13 mouse cellular contexts compared by ENCODE assay signal in the genomic region with DNA sequence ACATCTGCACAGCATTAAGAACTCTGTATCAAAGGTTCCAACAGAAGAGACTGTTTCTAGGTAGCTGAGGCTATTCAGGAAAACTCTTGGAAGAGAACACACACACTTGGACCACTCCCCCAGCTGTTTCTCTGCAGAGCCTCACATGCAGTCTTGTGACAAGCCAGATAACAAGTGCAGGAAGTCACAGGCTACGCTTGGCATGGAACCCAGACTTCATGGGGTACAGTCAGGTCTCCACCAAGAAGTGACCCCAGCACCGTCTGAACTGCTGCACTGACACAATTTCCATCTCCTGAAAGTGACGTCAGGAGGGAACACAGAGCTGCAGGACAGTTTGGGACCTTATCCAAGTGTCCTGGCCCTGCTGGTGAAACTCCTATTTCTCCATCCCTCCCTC. TPM values are rescaled to one million over a fixed set of nuclear protein-coding genes. Genes with fewer than 3 reads are reported as not detected.
DNase-seq lines count a peak whose midpoint lies in the region; ATAC-seq and TF ChIP-seq lines count a peak whose summit lies in the region.
"Had no signal": no experiment of that assay in that cellular context is flagged by ENCODE, and none has a peak within 500 bp of the region (broad histone marks: within the 10 kb centered on the region; RNA-seq: fewer than 3 reads in every experiment).

No protein-coding gene starts in this region.

- no peak overlapping the region for H3K9ac ChIP-seq in lung, embryonic 14.5 days
- H3K9ac ChIP-seq in heart, embryonic 13.5 days: no peak overlapping the region
- H3K9ac ChIP-seq in intestine, embryonic 16.5 days (ENCODE audit: low read depth, low read length): no peak overlapping the region
- H3K9ac ChIP-seq: limb, embryonic 13.5 days had no signal

- H3K4me2 ChIP-seq in lung, embryonic 14.5 days: no peak overlapping the region
- no peak overlapping the region for H3K4me2 ChIP-seq in heart, embryonic 13.5 days
- no peak overlapping the region for H3K4me2 ChIP-seq in intestine, embryonic 16.5 days (ENCODE audit: low read depth, low read length)
- H3K4me2 ChIP-seq: limb, embryonic 13.5 days had no signal

- ATAC-seq in lung, embryonic 14.5 days (ENCODE audit: insufficient read depth): no peak
- ATAC-seq in heart, embryonic 13.5 days (ENCODE audit: extremely low read depth, insufficient number of reproducible peaks, low FRiP score, low TSS enrichment): peak; percentile 27; the same call in 1 of the 2 replicates
- ATAC-seq in intestine, embryonic 16.5 days: peak; percentile 38

- no peak overlapping the region for H3K27ac ChIP-seq in lung, embryonic 14.5 days (ENCODE audit: low read depth)
- H3K27ac ChIP-seq in heart, embryonic 13.5 days (replicated peaks): peak overlapping the region; percentile 40
- no peak overlapping the region for H3K27ac ChIP-seq in intestine, embryonic 16.5 days (ENCODE audit: low read length)
- H3K27ac ChIP-seq in thymus, adult 2 months (ENCODE audit: control insufficient read depth, insufficient read depth, low read length): no peak overlapping the region
- H3K27ac ChIP-seq: limb, embryonic 13.5 days; midbrain, embryonic 10.5 days had no signal

- no peaks in the 10 kb centered on the region for H3K9me3 ChIP-seq in lung, embryonic 14.5 days (ENCODE audit: low read depth, low read length)
- no peaks in the 10 kb centered on the region for H3K9me3 ChIP-seq in heart, embryonic 13.5 days
- no peaks in the 10 kb centered on the region for H3K9me3 ChIP-seq in intestine, embryonic 16.5 days (ENCODE audit: control insufficient read depth, low read length)
- H3K9me3 ChIP-seq: limb, embryonic 13.5 days; midbrain, embryonic 10.5 days had no signal

- no peaks in the 10 kb centered on the region for H3K4me1 ChIP-seq in lung, embryonic 14.5 days (ENCODE audit: insufficient read depth)
- peaks cover 48% of the 10 kb centered on the region for H3K4me1 ChIP-seq in heart, embryonic 13.5 days
- 0 out of 2 replicates have a peak, but pooled peaks cover 5% of the 10 kb centered on the region for H3K4me1 ChIP-seq in intestine, embryonic 16.5 days (ENCODE audit: control insufficient read depth, insufficient read depth, low read length)
- no peaks in the 10 kb centered on the region; the same call in 1 of the 2 replicates for H3K4me1 ChIP-seq in thymus, adult 2 months (replicated peaks; ENCODE audit: control insufficient read depth, insufficient read depth, low read length)

- DNase-seq in lung, embryonic 14.5 days: peak; percentile 12
- DNase-seq in lung, postnatal 4 days: no peak
- no peak for DNase-seq in thymus, adult 2 months
- DNase-seq in cerebellum, adult 8-10 months: no peak
- DNase-seq in layer of hippocampus, adult 11-12 months (ENCODE audit: low spot score): no peak
- DNase-seq: adrenal gland, adult 8-10 months; kidney, postnatal 14 days; layer of hippocampus, postnatal 36 days had no signal

- TF ChIP-seq CTCF in lung, embryonic 14.5 days (IDR thresholded peaks at IDR 0.05; ENCODE audit: low read depth): no peak
- no peak for TF ChIP-seq CTCF in thymus, adult 2 months (IDR thresholded peaks at IDR 0.05; ENCODE audit: borderline replicate concordance, control insufficient read depth, extremely low read depth, insufficient read depth, low read length, poor library complexity)

- TF ChIP-seq POLR2A in thymus, adult 2 months (IDR thresholded peaks at IDR 0.05; ENCODE audit: control insufficient read depth, extremely low read depth, insufficient read depth, low read length, poor library complexity): no peak

- no peaks in the 10 kb centered on the region for H3K36me3 ChIP-seq in lung, embryonic 14.5 days (ENCODE audit: insufficient read depth)
- peaks cover 8% of the 10 kb centered on the region; the same call in 1 of the 2 replicates for H3K36me3 ChIP-seq in heart, embryonic 13.5 days
- no peaks in the 10 kb centered on the region for H3K36me3 ChIP-seq in intestine, embryonic 16.5 days (ENCODE audit: control insufficient read depth, insufficient read depth, low read length)
- H3K36me3 ChIP-seq in thymus, adult 2 months (ENCODE audit: control insufficient read depth, insufficient read depth, low read length): no peaks in the 10 kb centered on the region

- no peaks in the 10 kb centered on the region for H3K27me3 ChIP-seq in lung, embryonic 14.5 days (ENCODE audit: insufficient read depth, low read length)
- H3K27me3 ChIP-seq in heart, embryonic 13.5 days (replicated peaks): no peaks in the 10 kb centered on the region
- no peaks in the 10 kb centered on the region for H3K27me3 ChIP-seq in intestine, embryonic 16.5 days (replicated peaks; ENCODE audit: control insufficient read depth, insufficient read depth, low read length)
- no peaks in the 10 kb centered on the region for H3K27me3 ChIP-seq in thymus, adult 2 months (ENCODE audit: control insufficient read depth, insufficient read depth, low read length)

- 41% methylated on average over 3 of the region's 3 CpGs for WGBS in lung, embryonic 14.5 days
- WGBS in heart, embryonic 13.5 days: 22% methylated on average over 3 of the region's 3 CpGs
- WGBS in intestine, embryonic 16.5 days: 67% methylated on average over 3 of the region's 3 CpGs
- 86% methylated on average over 3 of the region's 3 CpGs for WGBS in thymus, adult 2 months

- H3K4me3 ChIP-seq in lung, embryonic 14.5 days (ENCODE audit: low read depth, low read length): no peak overlapping the region
- H3K4me3 ChIP-seq in heart, embryonic 13.5 days: no peak overlapping the region
- no peak overlapping the region for H3K4me3 ChIP-seq in intestine, embryonic 16.5 days (ENCODE audit: low read length)
- H3K4me3 ChIP-seq in thymus, adult 2 months (ENCODE audit: control insufficient read depth, insufficient read depth, low read length): no peak overlapping the region
- H3K4me3 ChIP-seq: limb, embryonic 13.5 days; midbrain, embryonic 10.5 days; myocyte had no signal

RNA-seq across cellular contexts. Expression of gene Mob3c, which starts 6.0 kb away (rescaled TPM):
- polyA plus RNA-seq in lung, embryonic 14.5 days (2014; fragmentation: Nextera tagmentation; extraction: Ambion mirVana): 9.6 and 11.5 TPM in 2 replicates
- polyA plus RNA-seq in heart, embryonic 13.5 days (2015; fragmentation: Nextera tagmentation; extraction: Ambion mirVana): 6.4 and 7.6 TPM in 2 replicates
- 15.7 and 18.2 TPM in 2 replicates for polyA plus RNA-seq in intestine, embryonic 16.5 days (2015; fragmentation: Nextera tagmentation; extraction: Ambion mirVana)
- polyA plus RNA-seq in thymus, adult 2 months (2012; rRNA removed): 36.4 and 36.8 TPM in 2 replicates

RNA-seq across cellular contexts. Expression of gene Mknk1, which starts 17.1 kb away (rescaled TPM):
- 19.4 and 19.8 TPM in 2 replicates for polyA plus RNA-seq in lung, embryonic 14.5 days (2014; fragmentation: Nextera tagmentation; extraction: Ambion mirVana)
- 18.2 and 18.6 TPM in 2 replicates for polyA plus RNA-seq in heart, embryonic 13.5 days (2015; fragmentation: Nextera tagmentation; extraction: Ambion mirVana)
- 29.4 and 30.1 TPM in 2 replicates for polyA plus RNA-seq in intestine, embryonic 16.5 days (2015; fragmentation: Nextera tagmentation; extraction: Ambion mirVana)
- 101 and 136 TPM in 2 replicates for polyA plus RNA-seq in thymus, adult 2 months (2012; rRNA removed)

RNA-seq across cellular contexts. Expression of gene Atpaf1, which starts 37.3 kb away (rescaled TPM):
- polyA plus RNA-seq in lung, embryonic 14.5 days (2014; fragmentation: Nextera tagmentation; extraction: Ambion mirVana): 55.6 and 61.4 TPM in 2 replicates
- 54.5 and 63.2 TPM in 2 replicates for polyA plus RNA-seq in heart, embryonic 13.5 days (2015; fragmentation: Nextera tagmentation; extraction: Ambion mirVana)
- 47.5 and 52.8 TPM in 2 replicates for polyA plus RNA-seq in intestine, embryonic 16.5 days (2015; fragmentation: Nextera tagmentation; extraction: Ambion mirVana)
- 30.2 and 37.5 TPM in 2 replicates for polyA plus RNA-seq in thymus, adult 2 months (2012; rRNA removed)

RNA-seq across cellular contexts. Expression of gene Tex38, which starts 41.1 kb away (rescaled TPM):
- not detected in 2 replicates for polyA plus RNA-seq in lung, embryonic 14.5 days (2014; fragmentation: Nextera tagmentation; extraction: Ambion mirVana)
- 0.19 TPM in 1 of 2 replicates, not detected in the other for polyA plus RNA-seq in heart, embryonic 13.5 days (2015; fragmentation: Nextera tagmentation; extraction: Ambion mirVana)
- 0.23 and 0.34 TPM in 2 replicates for polyA plus RNA-seq in intestine, embryonic 16.5 days (2015; fragmentation: Nextera tagmentation; extraction: Ambion mirVana)
- 0.71 and 0.87 TPM in 2 replicates for polyA plus RNA-seq in thymus, adult 2 months (2012; rRNA removed)
- polyA plus RNA-seq: myocyte had no signal
